Mouse (Mus musculus) frontal cortex, postnatal 14 days (tissue): Measurements from ENCODE around the gene Ankrd33.

Experiments used
- DNase-seq, 2 experiments: peaks; one replicate each; pipeline ENCODE4 v3.0.0; 2022; ENCODE audit warnings: low spot score in 2 of 2

Ankrd33 gene

GRCm38 (mm10) chr15:101122290-101122589, 6.7 kb downstream of the Ankrd33 start:
- DNase-seq = no peak

GRCm38 (mm10) chr15:101123202-101123601, 7.6 kb downstream of the Ankrd33 start:
- no peak for DNase-seq

- no peak for DNase-seq
Observed at GRCm38 (mm10) chr15:101125561-101125960, 10.0 kb downstream of the Ankrd33 start.

- no peak for DNase-seq
Observed at GRCm38 (mm10) chr15:101126876-101127544, 11.5 kb downstream of the Ankrd33 start.

DNA sequence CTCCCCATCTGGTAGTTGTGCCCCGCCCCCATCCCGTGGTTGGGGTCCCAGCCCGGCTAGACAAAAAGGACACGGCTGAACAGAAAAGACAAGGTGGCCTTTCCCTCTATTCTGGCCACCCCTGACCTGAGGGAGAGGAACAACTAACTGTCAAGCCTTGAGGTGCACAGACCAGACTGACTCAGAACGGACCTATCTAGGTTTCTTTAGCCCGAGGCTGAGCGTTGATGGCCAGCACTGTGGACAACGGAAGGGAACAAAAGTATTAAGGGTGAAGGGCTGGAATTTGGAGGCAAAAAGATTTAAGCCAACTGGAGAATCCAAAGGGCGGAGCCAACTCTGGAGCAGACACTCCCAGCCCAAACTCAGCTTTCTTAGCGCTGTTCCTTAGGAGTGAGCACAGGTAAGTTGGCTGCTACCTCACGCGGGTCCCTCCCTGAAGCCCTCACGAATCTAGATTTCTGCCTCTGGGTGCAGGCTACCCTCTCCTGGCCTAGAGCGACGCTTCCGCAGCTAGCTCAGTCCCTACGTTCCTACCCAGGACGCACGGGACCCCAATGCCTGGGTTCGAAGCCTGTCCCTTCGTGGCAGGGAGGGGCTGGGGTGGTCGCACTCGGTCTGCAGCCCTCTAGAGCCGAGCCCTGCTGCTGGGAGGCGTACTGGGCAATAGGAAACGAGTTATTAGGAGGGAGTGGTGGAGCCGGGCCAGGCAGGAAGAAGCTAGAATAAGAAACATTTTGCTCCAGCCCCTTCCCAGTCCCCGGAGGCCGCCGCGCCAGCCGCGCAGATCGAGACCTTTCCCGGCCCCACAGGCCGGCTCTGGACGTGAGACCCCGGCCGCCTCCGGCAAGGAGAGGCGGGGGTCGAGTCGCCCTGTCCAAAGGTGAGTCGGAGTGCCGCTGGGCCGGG, 12.9 kb downstream of the Ankrd33 start, which contains the start of gene Acvrl1:
TSS of gene Acvrl1 (plus strand) at position 342 of the 909 bp plus-strand sequence.
- no peak for DNase-seq

GRCm38 (mm10) chr15:101129412-101129811, 13.9 kb downstream of the Ankrd33 start:
- no peak for DNase-seq

GRCm38 (mm10) chr15:101131498-101131897, 15.9 kb downstream of the Ankrd33 start:
- no peak for DNase-seq

GRCm38 (mm10) chr15:101132041-101132440, 16.5 kb downstream of the Ankrd33 start:
- DNase-seq = no peak

GRCm38 (mm10) chr15:101132761-101133160, 17.2 kb downstream of the Ankrd33 start:
- no peak for DNase-seq

- no peak for DNase-seq
Observed at GRCm38 (mm10) chr15:101133993-101134704, 18.6 kb downstream of the Ankrd33 start.

GRCm38 (mm10) chr15:101135405-101135804, 19.9 kb downstream of the Ankrd33 start:
- no peak for DNase-seq

- DNase-seq = no peak
Observed at GRCm38 (mm10) chr15:101137455-101137854, 21.9 kb downstream of the Ankrd33 start.

- DNase-seq = no peak
Observed at GRCm38 (mm10) chr15:101138675-101139074, 23.1 kb downstream of the Ankrd33 start.

- no peak for DNase-seq
Observed at GRCm38 (mm10) chr15:101139885-101140284, 24.3 kb downstream of the Ankrd33 start.

DNA sequence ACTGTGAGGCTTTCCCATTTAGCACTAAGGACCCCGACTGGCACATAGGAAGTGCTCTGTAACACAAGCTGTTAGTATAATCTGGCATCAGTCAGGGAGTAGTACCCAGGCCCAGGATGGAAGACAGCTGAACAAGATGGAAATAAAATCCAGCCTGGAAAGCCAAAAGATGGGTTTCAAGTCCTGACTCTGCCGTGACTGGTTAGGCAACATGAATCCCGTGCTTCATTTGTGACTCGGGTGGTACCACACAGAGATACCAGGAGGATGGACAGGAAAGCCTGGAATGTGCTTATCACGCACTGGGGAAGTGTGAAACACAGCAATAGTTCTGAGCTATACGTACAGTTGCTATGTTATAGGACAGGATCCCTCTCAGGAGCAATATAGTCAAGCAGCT, 25.0 kb downstream of the Ankrd33 start:
- no peak for DNase-seq

GRCm38 (mm10) chr15:101141061-101141541, 25.5 kb downstream of the Ankrd33 start:
- no peak for DNase-seq

DNA sequence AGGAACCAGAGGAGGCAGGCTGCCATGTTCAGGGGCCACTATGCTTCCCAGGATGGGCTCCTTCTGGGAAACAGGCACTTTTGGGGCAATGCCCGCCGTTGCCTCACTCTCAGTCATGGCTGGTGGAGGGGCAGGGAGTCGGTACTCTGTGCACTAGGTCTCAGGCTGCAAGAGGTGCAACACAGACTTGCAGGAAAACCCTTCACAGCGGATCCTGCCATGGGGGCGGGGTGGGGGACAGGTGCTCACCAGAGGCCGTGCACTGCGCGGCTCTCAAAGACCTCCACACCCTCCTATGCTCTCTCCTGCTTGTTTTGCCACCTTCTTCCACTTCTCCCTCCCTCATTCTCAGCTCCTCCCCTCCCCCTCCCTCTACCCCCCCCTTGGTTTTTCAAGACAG, 27.1 kb downstream of the Ankrd33 start:
- no peak for DNase-seq

DNA sequence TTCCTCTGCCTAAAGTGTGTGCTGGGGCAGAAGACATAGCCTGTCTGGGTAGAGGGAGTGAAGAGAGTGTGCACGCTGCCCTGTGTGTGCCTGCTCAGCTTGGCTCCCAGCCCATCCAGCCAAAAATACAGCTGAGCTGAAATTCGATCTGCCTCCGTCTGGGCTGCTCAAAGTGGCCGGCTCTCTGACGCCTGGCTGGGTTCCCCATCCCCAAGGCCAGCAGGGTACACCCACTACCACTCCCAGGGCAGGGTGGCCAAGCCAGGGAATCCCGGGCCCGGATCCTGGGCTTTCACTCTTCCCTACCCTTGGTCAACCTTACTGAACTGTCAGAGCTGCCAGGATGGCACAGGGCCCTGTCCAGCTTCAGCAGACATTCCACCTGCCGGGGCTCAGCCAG, 27.9 kb downstream of the Ankrd33 start:
- DNase-seq = no peak

DNA sequence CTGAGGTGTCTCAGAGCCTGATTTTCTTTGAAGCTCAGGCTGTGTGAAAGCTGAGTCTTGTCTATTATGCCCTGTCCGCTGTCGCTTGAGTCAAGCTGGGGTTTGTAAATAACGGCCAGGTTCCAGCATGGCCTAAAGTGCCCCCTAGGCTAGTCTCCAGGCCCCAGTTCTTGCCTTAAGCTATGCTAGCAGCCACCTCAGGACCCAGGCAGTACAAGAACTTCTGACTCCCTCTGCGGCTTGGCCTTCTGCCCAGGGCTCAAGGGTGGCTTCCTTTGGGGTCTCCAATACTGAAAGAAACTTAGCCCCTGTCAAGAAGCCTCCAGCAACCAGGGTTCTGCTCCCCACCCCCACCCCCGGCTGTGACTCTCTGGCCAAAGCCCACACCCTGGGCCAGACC, 28.6 kb downstream of the Ankrd33 start:
- DNase-seq = no peak

- no peak for DNase-seq
Observed at GRCm38 (mm10) chr15:101144779-101145178, 29.2 kb downstream of the Ankrd33 start.

GRCm38 (mm10) chr15:101145424-101146099, 30.0 kb downstream of the Ankrd33 start:
- DNase-seq = peak; percentile 90 to 91
